In genomic region chr7:34929614-34930262, GRCm38 (mm10) we compare ENCODE assay signal across 9 mouse cellular contexts. TPM values are rescaled to one million over a fixed set of nuclear protein-coding genes. Genes with fewer than 3 reads are reported as not detected.
DNase-seq lines count a peak whose midpoint lies in the region; ATAC-seq lines count a peak whose summit lies in the region.
"Had no signal": no experiment of that assay in that cellular context is flagged by ENCODE, and none has a peak within 500 bp of the region (broad histone marks: within the 10 kb centered on the region; RNA-seq: fewer than 3 reads in every experiment).

No protein-coding gene starts in this region.

- no peak overlapping the region for H3K4me2 ChIP-seq in limb, embryonic 13.5 days (replicated peaks)
- H3K4me2 ChIP-seq: liver, embryonic 13.5 days had no signal

- peak; percentile 57 to 71 for DNase-seq in adrenal gland, adult (ENCODE audit: inconsistent age in 2 of 2, low spot score in 1 of 2)
- DNase-seq in adrenal gland, adult 18-20 months (ENCODE audit: low spot score in 2 of 2): no peak
- peak; percentile 42 for DNase-seq in adrenal gland, postnatal 14 days
- peak; percentile 44 to 45 for DNase-seq in heart, adult 9 months (ENCODE audit: low spot score in 2 of 2)
- DNase-seq in urinary bladder, adult 2 months (ENCODE audit: low spot score): no peak
- no peak for DNase-seq in kidney, adult 11 months
- no peak for DNase-seq in frontal cortex, adult 2 months (ENCODE audit: extremely low spot score in 1 of 2, low spot score in 1 of 2)
- DNase-seq: liver, embryonic 13.5 days had no signal

- H3K9ac ChIP-seq in limb, embryonic 13.5 days: 0 out of 2 replicates have a peak overlapping the region, but pooled peaks have one; percentile 32
- H3K9ac ChIP-seq: liver, embryonic 13.5 days had no signal

- H3K27me3 ChIP-seq in limb, embryonic 13.5 days: no peaks in the 10 kb centered on the region
- H3K27me3 ChIP-seq: liver, embryonic 13.5 days had no signal

- H3K4me3 ChIP-seq in limb, embryonic 13.5 days: no peak overlapping the region
- H3K4me3 ChIP-seq: liver, embryonic 13.5 days had no signal

- peaks cover 15% of the 10 kb centered on the region for H3K4me1 ChIP-seq in limb, embryonic 13.5 days

- H3K9me3 ChIP-seq in limb, embryonic 13.5 days: no peaks in the 10 kb centered on the region
- H3K9me3 ChIP-seq: liver, embryonic 13.5 days had no signal

- WGBS in limb, embryonic 13.5 days: 38% methylated on average over 8 of the region's 8 CpGs

- H3K36me3 ChIP-seq in limb, embryonic 13.5 days: peaks cover 33% of the 10 kb centered on the region

- peak overlapping the region; percentile 52 for H3K27ac ChIP-seq in limb, embryonic 13.5 days
- H3K27ac ChIP-seq: liver, embryonic 13.5 days had no signal

- peak; percentile 51 for ATAC-seq in limb, embryonic 13.5 days (ENCODE audit: low FRiP score, low read depth)

RNA-seq across cellular contexts. Expression of gene Pepd, which starts 17.6 kb away (rescaled TPM):
- total RNA-seq in adrenal gland, adult 18-20 months (2021): 100 to 1,000 TPM; 103 to 126 TPM
- 52.8 and 53.9 TPM in 2 replicates for total RNA-seq in adrenal gland, postnatal 14 days (2021)
- polyA plus RNA-seq in limb, embryonic 13.5 days (2015; fragmentation: Nextera tagmentation; extraction: Ambion mirVana): 62.6 and 65.0 TPM in 2 replicates
- polyA plus RNA-seq in urinary bladder, adult 2 months (2012; rRNA removed): 53.7 and 63.9 TPM in 2 replicates
- polyA plus RNA-seq in frontal cortex, adult 2 months (2012; rRNA removed): 37.7 and 38.2 TPM in 2 replicates

Comparison
In these comparisons a context has a peak if more than half of its experiments do, and no peak if none do; other contexts are left out.
1. DNase-seq: peak in adrenal gland, adult (2 of 2), adrenal gland, postnatal 14 days (single experiment) and heart, adult 9 months (2 of 2); none in adrenal gland, adult 18-20 months (0 of 2), urinary bladder, adult 2 months (single experiment), kidney, adult 11 months (single experiment) and frontal cortex, adult 2 months (0 of 2).